Mouse (Mus musculus): ENCODE measurements at regions not wholly inside any gene's neighbourhood (a gene's known extent, or its start where the extent isn't known, plus 50 kb on each side); places are given as distances from the start of the nearest gene placed in this dataset.

- Histone ChIP-seq H3K27me3 (replicated peaks; ENCODE audit: control insufficient read depth, insufficient read depth, low read length) (no peaks in the 10 kb centered on the region), H3K36me3 (ENCODE audit: control insufficient read depth, insufficient read depth, low read length) (no peaks in the 10 kb centered on the region), H3K27ac (ENCODE audit: low read depth, low read length) (no peak overlapping the region), H3K9ac (ENCODE audit: low read length) (no peak overlapping the region), H3K4me1 (ENCODE audit: control insufficient read depth, insufficient read depth, low read length) (no peaks in the 10 kb centered on the region), H3K9me3 (replicated peaks; ENCODE audit: control insufficient read depth, low read length) (no peaks in the 10 kb centered on the region), H3K4me3 (ENCODE audit: low read depth, low read length) (no peak overlapping the region), H3K4me2 (ENCODE audit: low read length) (no peak overlapping the region)
- DNase-seq (ENCODE audit: low spot score) (no peak), ATAC-seq (no peak)
- 77% methylated on average over 3 of the region's 3 CpGs for WGBS
Measured at GRCm38 (mm10) chr8:7234006-7234405, 1427.0 kb downstream of the Efnb2 start.

DNA sequence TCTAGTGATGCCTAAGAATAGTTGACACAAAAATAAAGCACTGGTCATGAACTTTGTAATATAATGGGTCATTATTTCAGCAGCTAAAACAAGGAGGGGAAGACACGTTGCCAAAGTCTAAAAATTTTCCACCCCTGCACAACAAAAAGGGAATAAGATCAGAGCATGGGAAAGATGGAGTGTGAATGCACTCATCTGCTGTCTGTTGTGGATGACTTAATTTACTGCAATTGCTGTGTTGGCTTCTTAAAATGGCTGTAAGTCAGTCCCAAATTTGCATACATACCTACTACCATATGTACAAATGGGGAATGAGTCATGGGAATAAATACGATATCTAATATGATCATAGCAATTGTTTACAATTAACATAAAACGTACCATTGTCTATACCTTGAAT is 1441.7 kb downstream of the Efnb2 start:
- Histone ChIP-seq H3K4me1 (ENCODE audit: control insufficient read depth, insufficient read depth, low read length) (no peaks in the 10 kb centered on the region), H3K36me3 (ENCODE audit: control insufficient read depth, insufficient read depth, low read length) (no peaks in the 10 kb centered on the region), H3K27me3 (replicated peaks; ENCODE audit: control insufficient read depth, insufficient read depth, low read length) (no peaks in the 10 kb centered on the region), H3K4me2 (ENCODE audit: low read length) (no peak overlapping the region), H3K4me3 (ENCODE audit: low read depth, low read length) (no peak overlapping the region), H3K9ac (ENCODE audit: low read length) (no peak overlapping the region), H3K27ac (ENCODE audit: low read depth, low read length) (no peak overlapping the region), H3K9me3 (replicated peaks; ENCODE audit: control insufficient read depth, low read length) (no peaks in the 10 kb centered on the region)
- DNase-seq (ENCODE audit: low spot score) (no peak), ATAC-seq (no peak)
- 67% methylated on average over 3 of the region's 3 CpGs for WGBS

GRCm38 (mm10) chr8:7207178-7207577 is 1453.9 kb downstream of the Efnb2 start:
- WGBS = 46% methylated on average over 3 of the region's 3 CpGs
- Histone ChIP-seq H3K9ac (ENCODE audit: low read length) (no peak overlapping the region), H3K27ac (ENCODE audit: low read depth, low read length) (no peak overlapping the region), H3K4me3 (ENCODE audit: low read depth, low read length) (no peak overlapping the region), H3K36me3 (ENCODE audit: control insufficient read depth, insufficient read depth, low read length) (no peaks in the 10 kb centered on the region), H3K27me3 (replicated peaks; ENCODE audit: control insufficient read depth, insufficient read depth, low read length) (no peaks in the 10 kb centered on the region), H3K4me2 (ENCODE audit: low read length) (no peak overlapping the region), H3K4me1 (ENCODE audit: control insufficient read depth, insufficient read depth, low read length) (no peaks in the 10 kb centered on the region), H3K9me3 (replicated peaks; ENCODE audit: control insufficient read depth, low read length) (no peaks in the 10 kb centered on the region)
- DNase-seq (ENCODE audit: low spot score) (peak; percentile 20), ATAC-seq (no peak)

GRCm38 (mm10) chr8:7206596-7206995 is 1454.4 kb downstream of the Efnb2 start:
- no peak for DNase-seq (ENCODE audit: low spot score)
- no peaks in the 10 kb centered on the region for H3K36me3 ChIP-seq (ENCODE audit: control insufficient read depth, insufficient read depth, low read length)
- no peak overlapping the region for H3K4me3 ChIP-seq (ENCODE audit: low read depth, low read length)
- H3K9me3 ChIP-seq (replicated peaks; ENCODE audit: control insufficient read depth, low read length) = no peaks in the 10 kb centered on the region
- ATAC-seq = no peak
- H3K4me2 ChIP-seq (ENCODE audit: low read length) = no peak overlapping the region
- H3K9ac ChIP-seq (ENCODE audit: low read length) = no peak overlapping the region
- H3K4me1 ChIP-seq (ENCODE audit: control insufficient read depth, insufficient read depth, low read length) = no peaks in the 10 kb centered on the region
- H3K27ac ChIP-seq (ENCODE audit: low read depth, low read length) = no peak overlapping the region
- no peaks in the 10 kb centered on the region for H3K27me3 ChIP-seq (replicated peaks; ENCODE audit: control insufficient read depth, insufficient read depth, low read length)

- H3K4me1 ChIP-seq (ENCODE audit: control insufficient read depth, insufficient read depth, low read length) = no peaks in the 10 kb centered on the region
- no peak overlapping the region for H3K4me3 ChIP-seq (ENCODE audit: low read depth, low read length)
- WGBS = 27% methylated on average over 4 of the region's 4 CpGs
- no peaks in the 10 kb centered on the region for H3K27me3 ChIP-seq (replicated peaks; ENCODE audit: control insufficient read depth, insufficient read depth, low read length)
- H3K9ac ChIP-seq (ENCODE audit: low read length) = no peak overlapping the region
- no peak overlapping the region for H3K27ac ChIP-seq (ENCODE audit: low read depth, low read length)
- H3K4me2 ChIP-seq (ENCODE audit: low read length) = no peak overlapping the region
- DNase-seq (ENCODE audit: low spot score) = peak; percentile 58
- ATAC-seq = peak; percentile 62
- H3K36me3 ChIP-seq (ENCODE audit: control insufficient read depth, insufficient read depth, low read length) = no peaks in the 10 kb centered on the region
- no peaks in the 10 kb centered on the region for H3K9me3 ChIP-seq (replicated peaks; ENCODE audit: control insufficient read depth, low read length)
Measured at GRCm38 (mm10) chr8:7205086-7205485, 1456.0 kb downstream of the Efnb2 start.

DNA sequence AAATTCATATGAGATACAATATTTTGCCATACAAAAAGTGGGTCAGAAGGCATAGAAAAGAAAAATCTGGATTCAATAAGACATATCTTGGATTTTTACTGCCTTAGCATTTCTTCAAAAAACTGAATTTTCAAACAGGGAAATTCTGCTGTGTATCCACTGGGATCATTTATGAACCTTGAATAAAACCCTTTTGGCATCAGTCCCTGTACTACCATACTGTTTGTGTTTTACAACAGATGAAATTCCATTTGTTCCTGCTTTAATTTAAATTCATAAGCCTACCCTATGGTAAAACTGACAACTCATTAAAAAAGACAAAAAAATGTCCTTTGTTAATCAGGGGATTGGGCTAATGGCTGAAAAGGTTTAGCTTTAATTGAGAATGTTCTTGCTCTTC is 1470.3 kb downstream of the Efnb2 start:
- no peaks in the 10 kb centered on the region for H3K27me3 ChIP-seq (replicated peaks; ENCODE audit: control insufficient read depth, insufficient read depth, low read length)
- H3K4me1 ChIP-seq (ENCODE audit: control insufficient read depth, insufficient read depth, low read length) = no peaks in the 10 kb centered on the region
- H3K9me3 ChIP-seq (replicated peaks; ENCODE audit: control insufficient read depth, low read length) = no peaks in the 10 kb centered on the region
- DNase-seq (ENCODE audit: low spot score) (peak; percentile 78), ATAC-seq (peak; percentile 26; the same call in 1 of the 2 replicates)
- H3K27ac ChIP-seq (ENCODE audit: low read depth, low read length) = no peak overlapping the region
- no peak overlapping the region for H3K9ac ChIP-seq (ENCODE audit: low read length)
- H3K4me2 ChIP-seq (ENCODE audit: low read length) = no peak overlapping the region
- no peak overlapping the region for H3K4me3 ChIP-seq (ENCODE audit: low read depth, low read length)
- H3K36me3 ChIP-seq (ENCODE audit: control insufficient read depth, insufficient read depth, low read length) = no peaks in the 10 kb centered on the region

DNA sequence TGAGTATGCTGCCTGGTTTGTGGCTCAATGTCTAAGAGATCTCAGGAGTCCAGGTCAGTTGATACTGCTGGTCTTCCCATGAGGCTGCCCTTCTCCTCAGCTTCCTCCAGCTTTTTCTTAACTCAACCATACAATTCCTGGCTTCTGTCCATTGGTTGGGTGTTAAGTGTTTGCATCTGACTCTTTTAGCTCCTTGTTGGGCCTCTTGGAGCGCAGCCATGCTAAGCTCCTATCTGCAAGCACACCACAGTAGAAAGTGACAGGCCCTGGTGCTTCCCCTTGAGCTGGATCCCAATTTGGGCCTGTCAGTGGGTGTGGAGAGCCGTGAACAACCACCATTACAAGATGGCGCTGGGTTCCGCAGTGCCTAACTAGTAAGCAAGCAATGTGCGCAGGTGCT is 1497.7 kb downstream of the Efnb2 start:
- H3K27me3 ChIP-seq (replicated peaks; ENCODE audit: control insufficient read depth, insufficient read depth, low read length) = no peaks in the 10 kb centered on the region
- no peak overlapping the region for H3K27ac ChIP-seq (ENCODE audit: low read depth, low read length)
- no peaks in the 10 kb centered on the region for H3K4me1 ChIP-seq (ENCODE audit: control insufficient read depth, insufficient read depth, low read length)
- no peak for ATAC-seq
- DNase-seq (ENCODE audit: low spot score) = no peak
- H3K9ac ChIP-seq (ENCODE audit: low read length) = no peak overlapping the region
- no peak overlapping the region for H3K4me2 ChIP-seq (ENCODE audit: low read length)
- WGBS = 90% methylated on average over 5 of the region's 5 CpGs
- H3K36me3 ChIP-seq (ENCODE audit: control insufficient read depth, insufficient read depth, low read length) = no peaks in the 10 kb centered on the region
- no peak overlapping the region for H3K4me3 ChIP-seq (ENCODE audit: low read depth, low read length)
- no peaks in the 10 kb centered on the region for H3K9me3 ChIP-seq (replicated peaks; ENCODE audit: control insufficient read depth, low read length)

DNA sequence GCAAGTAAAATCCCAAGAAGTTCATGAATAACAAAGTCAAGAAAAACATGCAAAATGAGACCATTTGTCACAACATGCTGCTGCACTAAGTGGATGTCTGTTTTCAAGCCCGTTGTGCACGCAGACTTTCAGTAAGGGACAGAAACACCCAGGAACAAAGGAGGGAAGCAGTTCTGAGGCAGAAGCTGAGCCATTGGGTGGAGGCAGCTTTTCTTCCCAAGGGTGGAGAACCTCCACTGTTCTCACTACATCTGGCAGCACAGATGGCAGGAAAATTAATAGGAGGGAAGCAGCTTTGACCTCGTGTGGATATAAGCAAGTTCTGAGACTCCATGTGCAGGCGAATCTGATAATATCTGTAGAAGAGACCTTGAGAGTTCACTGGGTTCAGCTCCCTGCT is 1529.3 kb downstream of the Efnb2 start:
- DNase-seq (ENCODE audit: low spot score) (peak; percentile 73), ATAC-seq (peak; percentile 80)
- Histone ChIP-seq H3K4me1 (ENCODE audit: control insufficient read depth, insufficient read depth, low read length) (no peaks in the 10 kb centered on the region), H3K36me3 (ENCODE audit: control insufficient read depth, insufficient read depth, low read length) (no peaks in the 10 kb centered on the region), H3K9ac (ENCODE audit: low read length) (no peak overlapping the region), H3K4me3 (ENCODE audit: low read depth, low read length) (no peak overlapping the region), H3K9me3 (replicated peaks; ENCODE audit: control insufficient read depth, low read length) (no peaks in the 10 kb centered on the region), H3K4me2 (ENCODE audit: low read length) (no peak overlapping the region), H3K27ac (ENCODE audit: low read depth, low read length) (peak overlapping the region; percentile 31; the same call in 1 of the 2 replicates), H3K27me3 (replicated peaks; ENCODE audit: control insufficient read depth, insufficient read depth, low read length) (no peaks in the 10 kb centered on the region)
- 26% methylated on average over 4 of the region's 4 CpGs for WGBS

GRCm38 (mm10) chr8:7108849-7109248 is 1552.2 kb downstream of the Efnb2 start:
- DNase-seq (ENCODE audit: low spot score) (peak; percentile 67), ATAC-seq (peak; percentile 75; the same call in 1 of the 2 replicates)
- no peaks in the 10 kb centered on the region for H3K36me3 ChIP-seq (ENCODE audit: control insufficient read depth, insufficient read depth, low read length)
- H3K4me2 ChIP-seq (ENCODE audit: low read length) = no peak overlapping the region
- no peak overlapping the region for H3K4me3 ChIP-seq (ENCODE audit: low read depth, low read length)
- H3K9ac ChIP-seq (ENCODE audit: low read length) = no peak overlapping the region
- no peaks in the 10 kb centered on the region for H3K4me1 ChIP-seq (ENCODE audit: control insufficient read depth, insufficient read depth, low read length)
- H3K9me3 ChIP-seq (replicated peaks; ENCODE audit: control insufficient read depth, low read length) = no peaks in the 10 kb centered on the region
- 0 out of 2 replicates have a peak overlapping the region, but pooled peaks have one; percentile 39 for H3K27ac ChIP-seq (ENCODE audit: low read depth, low read length)
- no peaks in the 10 kb centered on the region for H3K27me3 ChIP-seq (replicated peaks; ENCODE audit: control insufficient read depth, insufficient read depth, low read length)

All from forebrain, embryonic 14.5 days (tissue).